Comparison of ENCODE assay signal across 12 mouse cellular contexts in the genomic region with DNA sequence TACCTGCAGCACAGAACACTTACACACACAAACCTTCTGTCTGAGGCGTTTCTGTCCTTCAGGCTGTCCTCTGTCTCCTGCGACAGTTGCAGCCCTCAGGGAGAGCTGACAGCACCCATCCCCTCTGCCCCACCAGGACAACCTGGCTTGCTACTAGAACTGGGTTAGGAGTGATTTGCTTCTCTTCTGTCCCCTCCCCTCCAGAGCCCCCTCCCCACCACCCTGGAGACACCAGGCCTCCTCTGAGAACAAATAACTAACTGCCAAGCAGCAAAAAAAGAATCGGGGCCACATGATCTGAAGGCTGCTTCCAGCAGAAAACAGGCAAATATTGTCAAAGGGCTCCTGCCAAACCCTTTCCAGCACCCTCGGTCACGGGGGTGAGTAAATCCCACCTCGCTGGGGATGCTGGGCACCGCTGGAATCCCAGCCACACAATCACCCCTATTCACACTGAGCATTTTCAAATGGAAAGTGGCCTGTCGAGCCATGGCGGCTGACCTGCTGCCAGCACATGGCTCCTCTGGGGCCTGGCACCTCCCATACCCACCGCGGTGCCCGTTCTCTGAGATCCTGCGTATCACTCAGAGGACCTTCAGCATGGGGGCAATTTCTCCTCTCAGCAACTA. TPM values are rescaled to one million over a fixed set of nuclear protein-coding genes. Genes with fewer than 3 reads are reported as not detected.
DNase-seq lines count a peak whose midpoint lies in the region; ATAC-seq lines count a peak whose summit lies in the region.
"Had no signal": no experiment of that assay in that cellular context is flagged by ENCODE, and none has a peak within 500 bp of the region (broad histone marks: within the 10 kb centered on the region; RNA-seq: fewer than 3 reads in every experiment).

No protein-coding gene starts in this region.

- no peak overlapping the region for H3K4me2 ChIP-seq in hindbrain, embryonic 14.5 days (replicated peaks)
- H3K4me2 ChIP-seq in hindbrain, embryonic 11.5 days (replicated peaks; ENCODE audit: low read depth, low read length) = no peak overlapping the region
- H3K4me2 ChIP-seq in forebrain, embryonic 14.5 days (ENCODE audit: low read length) = no peak overlapping the region
- H3K4me2 ChIP-seq in midbrain, embryonic 12.5 days (replicated peaks) = no peak overlapping the region
- H3K4me2 ChIP-seq in liver, embryonic 11.5 days = no peak overlapping the region
- H3K4me2 ChIP-seq: lung, embryonic 14.5 days had no signal

- H3K27ac ChIP-seq in hindbrain, embryonic 14.5 days = 0 out of 2 replicates have a peak overlapping the region, but pooled peaks have one; percentile 14
- no peak overlapping the region for H3K27ac ChIP-seq in hindbrain, embryonic 11.5 days (ENCODE audit: low read depth, low read length)
- no peak overlapping the region for H3K27ac ChIP-seq in forebrain, embryonic 14.5 days (ENCODE audit: low read depth, low read length)
- H3K27ac ChIP-seq in midbrain, embryonic 12.5 days (replicated peaks) = 0 out of 2 replicates have a peak overlapping the region, but pooled peaks have one; percentile 35
- H3K27ac ChIP-seq in liver, embryonic 11.5 days (ENCODE audit: low read depth, low read length) = no peak overlapping the region

- no peaks in the 10 kb centered on the region for H3K27me3 ChIP-seq in hindbrain, embryonic 14.5 days (ENCODE audit: control insufficient read depth, insufficient read depth, low read length)
- H3K27me3 ChIP-seq in hindbrain, embryonic 11.5 days (ENCODE audit: control insufficient read depth, insufficient read depth, low read length) = no peaks in the 10 kb centered on the region
- no peaks in the 10 kb centered on the region for H3K27me3 ChIP-seq in forebrain, embryonic 14.5 days (replicated peaks; ENCODE audit: control insufficient read depth, insufficient read depth, low read length)
- no peaks in the 10 kb centered on the region for H3K27me3 ChIP-seq in midbrain, embryonic 12.5 days
- H3K27me3 ChIP-seq in liver, embryonic 11.5 days (replicated peaks; ENCODE audit: control insufficient read depth, insufficient read depth, low read length) = no peaks in the 10 kb centered on the region

- H3K4me3 ChIP-seq in hindbrain, embryonic 14.5 days (replicated peaks; ENCODE audit: low read length) = no peak overlapping the region
- H3K4me3 ChIP-seq in hindbrain, embryonic 11.5 days (ENCODE audit: low read depth, low read length) = no peak overlapping the region
- H3K4me3 ChIP-seq in forebrain, embryonic 14.5 days (ENCODE audit: low read depth, low read length) = no peak overlapping the region
- no peak overlapping the region for H3K4me3 ChIP-seq in midbrain, embryonic 12.5 days
- no peak overlapping the region for H3K4me3 ChIP-seq in liver, embryonic 11.5 days (ENCODE audit: low read depth, low read length)

- no peaks in the 10 kb centered on the region for H3K9me3 ChIP-seq in hindbrain, embryonic 14.5 days (ENCODE audit: control insufficient read depth, low read length)
- no peaks in the 10 kb centered on the region for H3K9me3 ChIP-seq in hindbrain, embryonic 11.5 days (ENCODE audit: control insufficient read depth, low read length)
- no peaks in the 10 kb centered on the region for H3K9me3 ChIP-seq in forebrain, embryonic 14.5 days (replicated peaks; ENCODE audit: control insufficient read depth, low read length)
- H3K9me3 ChIP-seq in midbrain, embryonic 12.5 days = no peaks in the 10 kb centered on the region
- no peaks in the 10 kb centered on the region for H3K9me3 ChIP-seq in liver, embryonic 11.5 days (ENCODE audit: control insufficient read depth, low read length)

- no peak overlapping the region for H3K9ac ChIP-seq in hindbrain, embryonic 14.5 days
- no peak overlapping the region for H3K9ac ChIP-seq in hindbrain, embryonic 11.5 days (ENCODE audit: low read depth, low read length)
- 0 out of 2 replicates have a peak overlapping the region, but pooled peaks have one; percentile 5 for H3K9ac ChIP-seq in forebrain, embryonic 14.5 days (ENCODE audit: low read length)
- no peak overlapping the region for H3K9ac ChIP-seq in midbrain, embryonic 12.5 days (replicated peaks)
- no peak overlapping the region for H3K9ac ChIP-seq in liver, embryonic 11.5 days (ENCODE audit: low read depth, low read length)
- H3K9ac ChIP-seq: lung, embryonic 14.5 days had no signal

- WGBS in hindbrain, embryonic 14.5 days = 53% methylated on average over 13 of the region's 13 CpGs
- WGBS in hindbrain, embryonic 11.5 days = 68% methylated on average over 13 of the region's 13 CpGs
- WGBS in forebrain, embryonic 14.5 days = 41% methylated on average over 13 of the region's 13 CpGs
- 59% methylated on average over 13 of the region's 13 CpGs for WGBS in midbrain, embryonic 12.5 days
- WGBS in liver, embryonic 11.5 days = 72% methylated on average over 13 of the region's 13 CpGs

- 0 out of 2 replicates have a peak, but pooled peaks cover 12% of the 10 kb centered on the region for H3K4me1 ChIP-seq in hindbrain, embryonic 14.5 days (replicated peaks; ENCODE audit: control insufficient read depth, insufficient read depth, low read length)
- no peaks in the 10 kb centered on the region for H3K4me1 ChIP-seq in hindbrain, embryonic 11.5 days (replicated peaks; ENCODE audit: control insufficient read depth, insufficient read depth, low read length)
- H3K4me1 ChIP-seq in forebrain, embryonic 14.5 days (ENCODE audit: control insufficient read depth, insufficient read depth, low read length) = no peaks in the 10 kb centered on the region; the same call in 1 of the 2 replicates
- peaks cover 13% of the 10 kb centered on the region; the same call in 1 of the 2 replicates for H3K4me1 ChIP-seq in midbrain, embryonic 12.5 days
- peaks cover 3% of the 10 kb centered on the region; the same call in 1 of the 2 replicates for H3K4me1 ChIP-seq in liver, embryonic 11.5 days (replicated peaks; ENCODE audit: control insufficient read depth, insufficient read depth, low read length)

- peak; percentile 64; the same call in 1 of the 2 replicates for ATAC-seq in hindbrain, embryonic 14.5 days (ENCODE audit: low FRiP score)
- no peak for ATAC-seq in hindbrain, embryonic 11.5 days (ENCODE audit: low FRiP score)
- no peak for ATAC-seq in forebrain, embryonic 14.5 days
- ATAC-seq in midbrain, embryonic 12.5 days (ENCODE audit: low FRiP score, low read depth) = no peak
- ATAC-seq in liver, embryonic 11.5 days (replicated peaks; ENCODE audit: low FRiP score) = no peak

- no peak for DNase-seq in hindbrain, embryonic 14.5 days (ENCODE audit: low spot score)
- no peak for DNase-seq in hindbrain, embryonic 11.5 days (ENCODE audit: low spot score)
- DNase-seq in cerebellum, adult 18-20 months = peak; percentile 9 to 11
- DNase-seq in forebrain, embryonic 14.5 days (ENCODE audit: low spot score) = peak; percentile 31
- DNase-seq in ovary, adult 18-20 months (ENCODE audit: low spot score) = no peak
- DNase-seq in kidney, adult 8-10 months = no peak
- no peak for DNase-seq in liver, embryonic 11.5 days (ENCODE audit: low spot score)
- DNase-seq: embryo, embryonic 11 days; heart, postnatal 14 days; kidney, postnatal 4 days; lung, embryonic 14.5 days had no signal

- H3K36me3 ChIP-seq in hindbrain, embryonic 14.5 days (replicated peaks; ENCODE audit: control insufficient read depth, insufficient read depth) = no peaks in the 10 kb centered on the region
- no peaks in the 10 kb centered on the region for H3K36me3 ChIP-seq in hindbrain, embryonic 11.5 days (ENCODE audit: control insufficient read depth, insufficient read depth, low read length)
- H3K36me3 ChIP-seq in forebrain, embryonic 14.5 days (ENCODE audit: control insufficient read depth, insufficient read depth, low read length) = no peaks in the 10 kb centered on the region; the same call in 1 of the 2 replicates
- peaks cover 63% of the 10 kb centered on the region for H3K36me3 ChIP-seq in midbrain, embryonic 12.5 days
- H3K36me3 ChIP-seq in liver, embryonic 11.5 days (ENCODE audit: control insufficient read depth, insufficient read depth, low read length) = no peaks in the 10 kb centered on the region

RNA-seq across cellular contexts. Expression of gene Rfx4, which starts 47.5 kb away (rescaled TPM):
- 23.0 and 25.1 TPM in 2 replicates for polyA plus RNA-seq in hindbrain, embryonic 14.5 days (2014; fragmentation: Nextera tagmentation; extraction: Ambion mirVana)
- polyA plus RNA-seq in hindbrain, embryonic 11.5 days (2014; fragmentation: Nextera tagmentation; extraction: Ambion mirVana) = 65.9 and 66.5 TPM in 2 replicates
- polyA plus RNA-seq in forebrain, embryonic 14.5 days (2014; fragmentation: Nextera tagmentation; extraction: Ambion mirVana) = 8.1 and 9.5 TPM in 2 replicates
- polyA plus RNA-seq in midbrain, embryonic 12.5 days (2016; fragmentation: Nextera tagmentation; extraction: Ambion mirVana) = 53.5 and 56.0 TPM in 2 replicates
- not detected in 2 replicates for polyA plus RNA-seq in liver, embryonic 11.5 days (2014; fragmentation: Nextera tagmentation; extraction: Ambion mirVana)
- polyA plus RNA-seq: lung, embryonic 14.5 days had no signal

Comparison
In these comparisons a context has a peak if more than half of its experiments do, and no peak if none do; other contexts are left out.
1. H3K27ac ChIP-seq: peak in hindbrain, embryonic 14.5 days (single experiment) and midbrain, embryonic 12.5 days (single experiment); none in hindbrain, embryonic 11.5 days (single experiment), forebrain, embryonic 14.5 days (single experiment) and liver, embryonic 11.5 days (single experiment).
2. DNase-seq: peak in cerebellum, adult 18-20 months (2 of 2) and forebrain, embryonic 14.5 days (single experiment); none in hindbrain, embryonic 14.5 days (single experiment), hindbrain, embryonic 11.5 days (single experiment), ovary, adult 18-20 months (single experiment), kidney, adult 8-10 months (0 of 2) and liver, embryonic 11.5 days (single experiment).